Mouse (Mus musculus): ENCODE data around the gene Gse1. TPM values are rescaled to one million over a fixed set of nuclear protein-coding genes. Genes with fewer than 3 reads are reported as not detected.

Gene Gse1
- total and polyA plus RNA-seq, 3 experiments = 23.6 to 128 (median 66.9) TPM

GRCm38 (mm10) chr8:120416522-120417394 lies 188.5 kb downstream of the Gse1 start:
- H3K27me3 ChIP-seq (ENCODE audit: control insufficient read depth in 1 of 2, insufficient read depth in 2 of 2, low read length in 2 of 2) = no peaks in the 10 kb centered on the region
- H3K9me3 ChIP-seq (replicated peaks; ENCODE audit: insufficient read depth, low read length) = no peaks in the 10 kb centered on the region
- H3K36me3 ChIP-seq (ENCODE audit: control insufficient read depth in 1 of 2, insufficient read depth in 2 of 2, low read length in 2 of 2) = peaks cover 0 to 2% of the 10 kb centered on the region in 2 experiments; a peak in 2 of 4 replicates
- no peak overlapping the region for H3K27ac ChIP-seq (ENCODE audit: control insufficient read depth, low read depth, low read length)
- no peak overlapping the region for H3K9ac ChIP-seq (ENCODE audit: control insufficient read depth, low read depth, low read length, poor library complexity, severe bottlenecking)
- H3K79me2 ChIP-seq (ENCODE audit: control insufficient read depth, insufficient read depth, low read length, poor library complexity) = no peaks in the 10 kb centered on the region
- peaks cover 5 to 16% of the 10 kb centered on the region in 2 experiments; a peak in 3 of 4 replicates for H3K4me1 ChIP-seq (ENCODE audit: control insufficient read depth in 1 of 2, insufficient read depth in 2 of 2, low read length in 2 of 2)
- DNase-seq (ENCODE audit: low read depth, low spot score) = peak; percentile 67
- TF ChIP-seq CHD2 (IDR thresholded peaks at IDR 0.05; ENCODE audit: low read length) (no peak), ELF1 (IDR thresholded peaks at IDR 0.05; ENCODE audit: low read depth, low read length) (0 out of 2 replicates have a peak, but pooled peaks have one; percentile 29), CTCF (IDR thresholded peaks at IDR 0.05 in 2 of 3, conservative IDR thresholded peaks at IDR 0.05 in 1 of 3; ENCODE audit: control insufficient read depth in 1 of 3, insufficient read depth in 1 of 3, low read depth in 2 of 3, low read length in 3 of 3, poor library complexity in 1 of 3, severe bottlenecking in 1 of 3) (peak in 2 of 3 experiments; percentile 36 to 59; a peak in 5 of 6 replicates), MXI1 (IDR thresholded peaks at IDR 0.05; ENCODE audit: low read depth, low read length) (0 out of 2 replicates have a peak, but pooled peaks have one; percentile 37), TBP (IDR thresholded peaks at IDR 0.05; ENCODE audit: low read depth, low read length) (no peak), POLR2A (IDR thresholded peaks at IDR 0.05; ENCODE audit: control insufficient read depth in 1 of 2, insufficient read depth in 1 of 2, low read depth in 1 of 2, low read length in 2 of 2, poor library complexity in 1 of 2) (no peak), RAD21 (IDR thresholded peaks at IDR 0.05; ENCODE audit: low read depth, low read length) (peak; percentile 34), UBTF (IDR thresholded peaks at IDR 0.05; ENCODE audit: borderline replicate concordance, insufficient read depth, low read depth, low read length) (no peak), ZC3H11A (IDR thresholded peaks at IDR 0.05; ENCODE audit: low read depth, low read length) (peak; percentile 13; the same call in 1 of the 2 replicates), SMC3 (IDR thresholded peaks at IDR 0.05; ENCODE audit: low read depth, low read length) (peak; percentile 60), GABPA (IDR thresholded peaks at IDR 0.05; ENCODE audit: low read depth, low read length) (no peak), GATA1 (IDR thresholded peaks at IDR 0.05; ENCODE audit: low read depth, low read length) (no peak), JUND (IDR thresholded peaks at IDR 0.05; ENCODE audit: low read depth, low read length) (0 out of 2 replicates have a peak, but pooled peaks have one; percentile 28)
- no peak overlapping the region for H3K4me3 ChIP-seq (ENCODE audit: control insufficient read depth in 1 of 2, insufficient read depth in 1 of 2, low read depth in 2 of 2, low read length in 2 of 2)

- H3K4me3 ChIP-seq (ENCODE audit: control insufficient read depth in 1 of 2, insufficient read depth in 1 of 2, low read depth in 2 of 2, low read length in 2 of 2) = no peak overlapping the region
- no peak for TF ChIP-seq MEF2A (IDR thresholded peaks at IDR 0.05; ENCODE audit: extremely low read depth, insufficient replicate concordance, low read depth, low read length, poor library complexity, severe bottlenecking)
- no peaks in the 10 kb centered on the region for H3K27me3 ChIP-seq (ENCODE audit: control insufficient read depth in 1 of 2, insufficient read depth in 2 of 2, low read length in 2 of 2)
- H3K9me3 ChIP-seq (replicated peaks; ENCODE audit: insufficient read depth, low read length) = no peaks in the 10 kb centered on the region
- H3K27ac ChIP-seq (ENCODE audit: control insufficient read depth, low read depth, low read length) = no peak overlapping the region
- DNase-seq (ENCODE audit: low read depth, low spot score) = no peak
- H3K9ac ChIP-seq (ENCODE audit: control insufficient read depth, low read depth, low read length, poor library complexity, severe bottlenecking) = no peak overlapping the region
- H3K36me3 ChIP-seq (ENCODE audit: control insufficient read depth in 1 of 2, insufficient read depth in 2 of 2, low read length in 2 of 2) = peaks cover 0 to 2% of the 10 kb centered on the region in 2 experiments; a peak in 2 of 4 replicates
- no peaks in the 10 kb centered on the region for H3K79me2 ChIP-seq (ENCODE audit: control insufficient read depth, insufficient read depth, low read length, poor library complexity)
- H3K4me1 ChIP-seq (ENCODE audit: control insufficient read depth in 1 of 2, insufficient read depth in 2 of 2, low read length in 2 of 2) = peaks cover 5 to 17% of the 10 kb centered on the region in 2 experiments; a peak in 3 of 4 replicates
Observed at GRCm38 (mm10) chr8:120418188-120418587, 189.9 kb downstream of the Gse1 start.

Data from MEL (cell line).